Mouse (Mus musculus) heart, postnatal 0 days (tissue): ENCODE results near the gene Atxn1.

Experiments used
- CTCF ChIP-seq: IDR thresholded peaks from 2 replicates; pipeline ENCODE4 v1.5.1; 2016; ENCODE audit warnings: antibody characterized with exemption, control low read depth, low read depth
- EP300 ChIP-seq: IDR thresholded peaks from 2 replicates; pipeline ENCODE4 v1.6.1; 2016; ENCODE audit warnings: antibody characterized with exemption, low read depth

DNA sequence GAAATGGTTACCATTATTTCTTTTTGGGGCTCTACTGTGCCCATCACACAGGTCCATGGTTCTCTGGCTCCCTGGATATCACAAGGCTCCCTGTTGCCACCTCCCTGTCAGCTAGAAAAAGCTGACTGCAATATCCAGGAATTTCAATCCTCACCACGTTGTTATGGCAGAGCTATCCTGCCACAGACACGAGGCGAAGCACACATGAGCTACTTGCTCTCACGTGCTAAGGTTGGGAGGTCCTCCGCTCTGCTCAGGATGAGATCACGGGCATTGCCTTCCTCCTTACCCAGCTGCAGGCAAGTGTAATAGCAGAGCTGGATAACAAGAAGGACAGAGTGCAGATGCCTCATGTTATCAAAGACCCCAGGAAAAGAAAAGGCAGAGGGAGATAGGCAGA is 232.2 kb downstream of the Atxn1 start:
- TF ChIP-seq CTCF (no peak), EP300 (0 out of 2 replicates have a peak, but pooled peaks have one; percentile 28)
